Mouse (Mus musculus): Measurements from ENCODE around the gene Fam71e1.

Gene Fam71e1

DNA sequence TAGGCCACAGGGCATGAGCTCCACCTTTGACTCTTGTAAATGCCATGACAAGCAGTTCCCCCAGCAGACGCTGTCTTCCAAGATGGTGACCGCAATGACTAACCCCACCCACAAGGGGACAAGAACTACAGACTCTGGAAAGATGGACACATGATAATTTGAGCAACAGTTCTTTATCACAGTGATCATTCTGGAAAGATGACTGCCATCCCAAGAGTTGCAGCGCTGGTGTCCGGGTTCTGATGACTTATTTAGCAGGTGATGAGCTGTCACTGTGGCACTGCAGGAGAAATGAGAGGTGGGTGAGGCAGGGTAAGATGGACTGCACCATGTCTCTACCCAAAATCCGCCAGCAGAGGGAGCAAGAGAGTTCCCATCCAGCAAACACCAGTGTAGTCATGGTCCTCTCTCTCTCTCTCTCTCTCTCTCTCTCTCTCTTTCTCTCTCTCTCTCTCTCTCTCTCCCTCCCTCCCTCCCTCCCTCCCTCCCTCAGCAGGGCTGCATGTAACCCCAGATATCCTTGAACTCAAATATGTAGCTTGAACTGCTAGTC is 5.3 kb downstream of the Fam71e1 start:
- DNase-seq = peak; percentile 65

DNA sequence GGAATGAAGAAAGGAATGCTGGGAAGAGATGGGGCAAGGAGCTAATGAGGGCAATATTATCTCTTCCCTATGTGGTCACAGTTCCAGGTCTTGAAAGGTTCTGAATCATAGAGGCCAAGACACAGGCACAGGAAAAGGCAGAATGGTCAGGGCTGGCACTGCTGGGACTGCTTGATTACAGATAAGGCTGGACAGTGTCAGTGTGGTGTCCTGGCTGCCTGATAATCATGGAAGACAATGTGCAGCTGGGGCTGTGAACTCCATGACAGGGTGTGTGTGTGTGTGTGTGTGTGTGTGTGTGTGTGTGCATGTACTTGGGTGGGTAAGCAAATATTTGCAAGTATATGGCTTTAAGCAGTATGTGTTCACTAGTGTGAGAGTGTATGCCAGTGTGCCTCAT is 11.1 kb downstream of the Fam71e1 start:
- no peak for DNase-seq

DNA sequence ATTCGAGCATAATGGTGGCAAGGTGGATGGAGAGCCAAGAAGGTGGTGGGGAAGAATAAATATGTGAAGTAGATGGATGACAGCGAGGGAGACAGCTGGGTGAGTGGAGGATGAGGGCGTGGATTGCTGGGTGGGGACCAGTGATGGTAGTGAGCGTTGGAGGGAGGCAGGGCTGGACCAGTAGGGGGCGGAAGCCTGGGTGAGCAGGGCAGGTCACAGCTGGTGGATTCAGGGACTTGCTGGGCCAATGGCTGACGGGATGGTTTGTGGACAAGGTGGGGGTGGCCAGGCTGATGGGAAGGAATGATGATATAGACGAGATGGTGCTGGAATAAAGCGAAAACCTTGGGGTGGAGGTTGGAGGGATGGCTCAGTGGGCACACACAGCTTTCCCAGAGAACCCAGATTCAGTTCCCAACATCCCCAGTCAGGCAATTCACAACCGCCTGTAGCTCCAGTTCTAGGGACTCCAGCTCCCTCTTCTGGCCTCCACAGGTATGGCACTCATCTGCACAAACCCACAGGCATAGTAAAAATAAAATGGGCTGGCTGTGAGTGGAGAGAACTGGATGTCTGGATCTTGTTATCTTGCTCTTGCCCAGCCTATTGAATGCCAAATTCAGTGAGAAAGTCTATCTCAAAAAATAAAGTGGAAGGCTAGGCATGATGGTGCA is 23.0 kb downstream of the Fam71e1 start:
- DNase-seq = no peak

DNA sequence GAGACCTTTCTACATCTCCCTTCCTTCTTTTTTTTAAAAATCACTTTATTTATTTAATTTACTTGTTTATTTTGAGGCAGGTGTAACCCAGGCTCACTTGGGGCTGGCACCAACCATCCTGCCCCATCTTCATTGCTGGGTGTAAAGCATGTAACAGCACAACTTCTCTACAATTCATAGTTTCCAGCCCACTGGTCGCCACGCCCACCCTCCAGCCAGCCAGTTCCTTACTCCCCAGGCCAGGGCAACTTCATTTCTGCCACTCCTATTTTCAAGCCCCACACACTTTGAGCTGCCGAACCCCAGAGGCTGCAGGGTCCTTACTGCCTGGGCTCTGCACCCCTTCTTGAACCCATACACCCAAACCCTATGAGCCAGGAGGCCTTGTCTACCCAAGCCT is 24.6 kb downstream of the Fam71e1 start:
- DNase-seq = no peak

DNA sequence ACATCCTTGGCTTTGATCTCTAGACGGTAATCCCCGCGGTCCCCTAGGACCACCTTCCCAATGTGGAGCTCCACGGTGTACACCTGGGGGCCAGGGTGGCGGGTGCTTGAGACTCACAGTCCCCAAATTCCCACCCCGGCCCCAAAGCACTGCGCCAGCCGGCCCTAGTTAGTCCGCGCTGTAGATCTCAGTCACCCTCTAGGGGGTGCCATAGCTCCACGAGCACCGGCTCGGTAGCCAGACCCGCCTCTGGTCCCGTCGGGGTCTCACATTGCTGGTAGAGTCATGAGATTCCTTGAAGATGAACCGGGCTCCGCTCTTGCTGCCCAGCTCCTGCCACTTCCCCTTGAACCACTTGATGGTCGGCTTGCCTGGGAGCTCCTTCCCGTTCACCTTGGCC is 25.3 kb downstream of the Fam71e1 start:
- no peak for DNase-seq

DNA sequence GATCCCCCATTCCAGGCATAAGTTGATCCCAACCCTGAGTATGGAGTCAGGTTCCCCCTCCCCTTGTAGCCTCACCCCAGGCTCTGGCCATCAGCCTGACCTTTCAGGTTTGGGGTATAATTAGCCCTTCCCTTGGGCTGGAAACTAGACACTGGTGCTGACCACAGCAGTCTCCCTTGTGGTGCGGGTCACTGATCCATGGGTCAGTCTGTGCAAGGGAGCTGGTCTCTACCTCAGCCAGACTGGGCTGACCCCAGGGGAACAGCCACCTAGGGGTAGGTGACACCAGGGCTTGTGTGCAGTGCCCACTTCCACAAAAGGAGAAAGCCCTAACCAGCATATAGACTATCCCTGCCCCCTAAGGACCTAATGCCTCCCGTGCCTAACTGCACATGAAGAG is 26.7 kb downstream of the Fam71e1 start:
- no peak for DNase-seq

DNA sequence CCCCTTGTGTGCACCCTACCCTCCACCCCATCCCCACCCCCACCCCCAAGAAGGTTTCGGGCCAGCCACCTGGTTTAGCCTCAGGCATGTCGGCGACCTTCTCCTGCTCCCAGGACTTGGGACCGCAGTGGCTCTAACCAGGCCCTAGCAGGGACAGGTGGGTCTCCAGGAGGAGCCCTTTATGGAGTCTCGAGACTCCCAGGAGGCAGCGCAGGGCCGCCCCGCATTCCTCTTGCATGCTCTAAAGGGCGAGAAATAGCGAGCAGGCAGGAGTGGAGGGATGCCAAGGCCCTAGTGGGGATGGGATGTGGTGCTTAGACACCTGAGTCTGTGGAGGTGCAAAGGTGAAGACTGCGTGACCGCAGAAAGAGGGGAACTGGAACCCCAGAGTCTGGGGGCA is 28.1 kb downstream of the Fam71e1 start, which contains the start of gene Mybpc2:
Gene Mybpc2, minus strand, starts transcription at position 155 of the 400 bp plus-strand sequence.
- DNase-seq = no peak

DNA sequence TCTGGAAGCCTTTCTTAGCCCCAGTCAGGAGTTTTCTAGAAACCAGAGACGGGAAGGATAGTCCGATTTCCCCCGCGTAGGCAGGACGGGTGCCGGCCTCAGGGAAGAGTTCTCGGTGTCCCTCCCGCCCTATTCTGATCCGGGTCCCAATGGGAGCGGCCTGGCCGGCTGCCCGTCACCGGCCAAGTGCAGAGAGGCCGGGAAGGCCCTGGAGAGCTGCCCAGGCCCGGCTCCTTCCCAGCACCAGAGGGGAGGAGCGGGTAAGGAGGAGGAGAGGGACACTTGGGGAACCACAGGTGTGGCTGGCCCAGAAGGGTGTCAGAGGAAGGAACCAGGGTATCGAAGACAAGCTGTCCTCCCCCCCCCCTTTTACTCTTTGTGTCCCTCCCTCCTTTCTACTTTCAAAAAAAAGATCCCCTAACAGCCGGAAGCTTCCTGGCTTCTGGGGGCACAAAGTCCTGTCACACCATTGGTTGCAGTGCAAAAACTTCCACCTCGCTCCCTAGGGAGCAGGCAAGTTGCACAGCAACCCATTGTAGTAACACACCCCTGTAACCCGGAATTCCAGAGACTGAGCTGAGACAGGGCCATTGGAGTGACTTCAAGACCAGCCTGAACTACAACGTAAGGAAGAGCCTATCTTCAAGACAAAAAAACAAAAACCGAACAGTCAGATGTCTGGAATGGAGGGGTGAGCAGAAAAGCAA is 28.9 kb downstream of the Fam71e1 start:
- peak; percentile 41 for DNase-seq

DNA sequence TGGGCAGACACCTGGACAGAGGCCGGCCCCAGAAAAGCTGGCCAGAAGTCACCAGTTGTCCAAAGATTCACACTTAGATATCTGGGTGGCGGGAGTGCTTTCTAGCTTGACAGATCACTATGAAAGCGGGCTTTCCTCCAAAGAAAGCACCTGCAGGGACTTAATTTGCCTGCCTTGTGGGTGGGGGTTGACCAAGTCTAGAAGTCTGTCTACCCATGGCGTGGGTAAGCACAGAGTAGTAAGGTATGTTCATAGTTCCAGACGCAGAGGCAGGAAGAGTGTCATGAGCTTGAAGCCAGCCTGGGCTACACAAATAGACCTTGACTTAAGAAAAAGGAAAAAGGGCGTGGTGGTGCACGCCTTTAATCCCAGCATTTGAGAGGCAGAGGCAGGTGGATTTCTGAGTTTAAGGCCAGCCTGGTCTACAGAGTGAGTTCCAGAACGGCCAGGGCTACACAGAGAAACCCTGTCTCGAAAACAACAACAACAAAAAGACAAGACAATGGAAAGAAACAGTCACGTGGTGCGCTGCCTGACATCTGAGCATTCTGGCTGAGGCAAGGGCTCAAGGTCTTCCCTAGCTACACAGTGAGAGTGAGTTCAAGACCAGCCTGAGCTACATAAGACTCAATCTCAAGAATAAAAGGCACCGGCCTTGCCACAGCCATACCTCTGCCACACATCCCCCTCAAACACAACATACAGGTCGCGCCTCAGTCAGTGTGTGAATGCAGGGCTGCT is 30.2 kb downstream of the Fam71e1 start:
- DNase-seq = no peak

DNA sequence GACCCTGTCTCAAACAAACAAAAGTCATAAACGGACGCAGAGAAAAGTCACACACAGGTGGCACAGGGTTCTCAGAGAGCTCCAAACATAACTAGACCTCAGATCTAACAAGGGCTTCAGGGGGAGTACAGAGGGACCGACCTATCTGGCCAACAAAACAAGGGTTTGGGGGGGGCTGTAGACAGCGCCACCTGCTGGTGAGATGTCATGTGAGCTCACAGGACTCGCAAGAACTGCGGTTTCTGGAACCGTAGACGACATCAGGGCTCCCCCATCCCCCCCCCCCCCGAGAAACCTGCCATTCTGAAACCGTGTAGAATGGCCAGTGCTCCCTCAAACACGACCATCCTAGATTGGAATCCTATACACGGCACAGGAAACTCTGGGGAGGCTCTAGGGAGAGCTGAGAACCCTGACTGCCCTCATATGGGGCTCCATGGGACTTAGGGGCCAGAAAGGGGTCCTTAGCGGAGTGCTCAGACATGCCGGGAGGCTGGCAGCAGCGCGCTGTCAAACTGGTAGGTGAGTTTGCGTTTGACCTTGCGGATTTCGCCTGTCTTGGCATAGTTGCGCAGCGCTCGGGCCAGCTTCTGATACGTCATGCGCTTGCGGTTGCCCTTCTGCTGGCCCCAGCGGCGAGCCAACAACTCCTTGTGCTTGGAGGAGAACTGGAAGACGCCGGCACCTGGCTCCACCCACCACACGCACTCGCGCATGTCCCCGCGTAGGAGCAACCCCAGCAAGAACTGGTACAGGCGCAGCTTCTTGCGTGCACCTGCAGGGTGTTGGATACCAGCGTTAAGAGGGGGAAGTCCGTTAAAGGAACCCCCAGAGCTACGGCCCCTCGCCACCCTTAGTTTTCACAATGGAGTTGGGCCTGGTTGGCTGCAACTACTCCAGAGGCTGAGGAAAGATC is 31.4 kb downstream of the Fam71e1 start:
- DNase-seq = peak; percentile 89

DNA sequence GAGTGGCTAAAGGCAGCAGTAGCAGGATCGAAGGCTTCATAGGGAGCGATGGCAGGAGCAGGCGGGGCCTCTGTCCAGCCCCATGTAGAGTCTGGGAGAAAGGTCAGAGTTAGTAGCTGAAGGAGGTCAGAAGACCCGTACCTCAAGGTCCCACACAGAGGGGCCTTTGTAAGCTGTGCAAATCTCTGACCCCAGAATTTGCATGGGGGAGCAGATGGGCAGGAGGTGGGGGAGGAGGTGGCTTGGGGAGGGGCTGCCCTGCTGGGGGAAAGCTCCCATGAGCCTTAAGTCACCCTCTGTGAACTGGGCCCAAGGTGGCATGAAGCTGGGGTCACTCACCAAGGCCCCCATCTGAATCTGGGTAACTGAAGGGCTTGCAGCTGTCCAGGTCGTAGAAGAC is 33.1 kb downstream of the Fam71e1 start:
- DNase-seq = no peak

DNA sequence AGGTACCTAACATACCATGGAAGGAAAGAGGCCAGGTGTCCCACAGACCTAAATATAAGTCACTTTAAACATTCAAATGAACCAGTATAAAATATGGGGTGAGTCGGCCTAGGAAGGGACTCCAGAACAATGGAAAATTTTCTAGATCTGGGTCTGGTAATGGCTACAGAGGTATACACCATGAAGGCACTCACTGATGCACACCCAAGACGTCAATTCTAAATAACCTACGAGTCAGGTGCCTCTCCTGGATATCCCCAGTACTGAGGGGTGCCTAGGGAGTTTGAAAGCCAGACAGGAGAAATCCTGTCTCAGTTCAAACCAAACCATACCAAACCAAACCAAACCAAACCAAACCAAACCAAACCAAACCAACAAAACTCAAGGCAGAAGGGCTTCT is 34.1 kb downstream of the Fam71e1 start:
- DNase-seq = no peak

DNA sequence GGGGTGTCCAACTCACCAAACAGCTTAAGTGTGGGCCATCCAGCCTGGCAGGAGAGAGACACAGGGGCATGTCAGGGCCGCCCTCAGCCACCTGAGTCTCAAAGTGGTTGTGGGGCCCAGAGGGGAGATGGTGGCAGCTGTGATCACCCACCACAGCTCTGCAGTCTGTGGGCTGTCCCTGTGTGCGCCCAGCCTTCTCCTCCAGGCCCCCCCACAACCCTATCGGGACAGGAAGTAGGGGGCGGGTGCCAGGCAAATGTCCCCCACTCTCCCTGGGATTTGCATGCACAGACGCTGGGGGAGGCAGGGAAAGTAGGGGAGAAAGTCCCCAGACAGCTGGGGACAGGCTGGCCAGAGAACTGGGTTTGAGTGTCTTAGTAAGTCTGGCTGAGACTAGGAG is 34.8 kb downstream of the Fam71e1 start:
- DNase-seq = no peak

DNA sequence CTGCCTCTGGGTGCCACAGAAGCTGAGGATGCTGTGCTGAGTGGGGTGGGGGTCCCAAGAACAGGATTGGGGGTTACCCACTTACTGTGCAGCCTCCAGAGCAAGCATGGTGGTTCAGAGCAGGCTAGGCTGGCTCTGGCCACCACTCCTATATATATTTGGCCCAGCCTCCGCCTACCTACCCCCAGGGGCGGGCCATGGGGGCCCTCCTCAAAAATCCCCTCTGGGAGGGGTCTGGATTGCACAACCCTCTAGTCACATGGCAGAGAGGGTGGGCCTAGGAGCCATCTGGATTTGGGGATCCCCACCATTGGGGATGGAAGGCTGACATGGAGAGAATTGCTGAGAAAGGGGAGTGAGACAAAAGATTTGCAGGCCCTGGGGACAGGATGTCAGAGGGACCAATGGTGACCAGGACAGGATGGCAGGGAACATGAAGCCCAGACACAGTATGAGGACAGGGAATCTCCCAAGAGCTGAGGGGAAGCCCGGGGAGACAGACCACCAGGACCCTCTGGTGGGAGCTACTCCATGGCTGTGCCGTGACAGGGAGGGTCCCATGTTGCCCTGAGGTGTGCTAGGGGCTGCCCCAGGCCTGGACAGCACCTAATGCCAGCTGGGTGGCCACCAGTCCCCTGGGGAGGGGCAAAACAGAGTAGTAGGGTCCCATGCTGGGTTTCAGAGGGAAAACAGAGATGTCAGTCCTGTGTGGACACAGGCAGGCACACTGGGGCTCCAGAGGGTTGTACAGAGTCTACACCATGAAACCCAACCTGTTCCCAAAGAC is 35.8 kb downstream of the Fam71e1 start, which contains the start of gene Spib:
Gene Spib, minus strand, starts transcription at position 126 of the 787 bp plus-strand sequence.
- no peak for DNase-seq

DNA sequence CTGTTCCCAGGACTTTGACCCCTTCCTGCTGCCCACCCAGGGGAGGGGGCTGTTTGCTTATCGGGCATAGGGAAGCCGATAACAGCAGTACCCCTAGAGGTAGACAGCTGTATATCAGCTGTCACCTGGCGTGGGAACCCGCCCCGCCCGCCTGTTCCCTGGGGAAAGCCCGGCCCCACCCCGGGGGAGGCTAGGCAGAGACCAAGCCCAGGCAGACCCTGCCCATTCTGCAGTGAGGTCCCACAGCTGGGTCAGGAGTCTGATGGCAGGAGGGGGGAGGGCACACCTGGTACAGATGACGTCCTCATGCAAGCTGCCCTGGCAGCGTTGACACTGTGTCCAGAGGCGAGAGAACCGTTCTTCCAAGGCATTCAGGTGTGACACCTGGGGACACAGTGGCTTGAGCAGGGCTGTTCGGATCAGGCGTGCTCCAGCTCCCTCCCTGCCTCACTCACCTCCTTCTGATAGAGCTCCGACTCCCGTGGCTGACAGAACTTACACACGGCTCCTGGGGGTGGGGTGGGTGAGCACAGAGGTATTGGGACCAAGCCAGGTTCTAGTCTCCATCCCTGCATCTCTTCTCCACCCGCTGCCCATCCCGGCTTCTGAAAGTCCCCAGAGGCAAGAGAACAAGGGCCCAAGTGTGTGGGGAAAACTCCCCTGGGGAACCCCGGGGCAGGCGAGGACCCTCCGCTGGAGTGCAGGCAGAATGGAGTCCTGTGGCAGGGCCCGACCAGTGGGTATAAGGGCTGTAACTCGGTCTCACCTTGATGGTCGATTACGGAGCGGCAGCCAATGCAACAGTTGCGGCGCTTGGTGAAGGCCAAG is 36.8 kb downstream of the Fam71e1 start:
- DNase-seq = no peak

DNA sequence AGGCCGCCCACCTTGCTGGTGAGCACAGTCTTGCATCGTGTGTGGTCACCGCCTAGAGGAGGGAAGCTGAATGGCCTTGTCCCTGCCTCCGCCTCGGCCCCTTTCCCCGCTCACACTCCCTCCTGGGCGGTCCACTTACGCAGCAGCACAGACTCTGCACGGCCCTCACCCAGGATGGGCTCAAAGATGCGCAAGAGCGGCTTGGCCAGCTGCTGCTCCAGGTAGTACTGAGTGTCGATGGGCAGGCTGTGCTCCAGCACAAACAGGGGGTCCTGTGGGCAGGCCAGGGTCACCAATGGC is 37.3 kb downstream of the Fam71e1 start:
- no peak for DNase-seq

DNA sequence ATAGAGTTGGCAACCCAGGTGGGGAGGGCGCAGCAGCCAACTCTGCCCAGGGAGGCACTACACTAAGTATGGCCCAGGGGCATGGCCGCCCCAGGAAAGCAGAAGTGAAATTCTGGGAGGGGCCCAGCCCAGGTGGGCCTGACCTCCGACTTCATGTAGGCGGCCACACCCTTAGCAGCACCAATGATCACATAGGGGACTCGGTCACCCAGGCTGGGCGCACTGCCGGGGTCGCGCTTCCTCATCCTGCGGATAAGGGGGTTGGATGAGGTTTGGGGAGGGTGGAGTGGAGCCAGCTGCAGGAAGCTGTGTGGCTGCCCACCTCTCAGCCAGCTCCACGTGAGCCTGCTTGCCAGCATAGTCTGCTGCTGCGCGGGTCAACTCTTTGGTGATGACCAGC is 37.9 kb downstream of the Fam71e1 start:
- no peak for DNase-seq

DNA sequence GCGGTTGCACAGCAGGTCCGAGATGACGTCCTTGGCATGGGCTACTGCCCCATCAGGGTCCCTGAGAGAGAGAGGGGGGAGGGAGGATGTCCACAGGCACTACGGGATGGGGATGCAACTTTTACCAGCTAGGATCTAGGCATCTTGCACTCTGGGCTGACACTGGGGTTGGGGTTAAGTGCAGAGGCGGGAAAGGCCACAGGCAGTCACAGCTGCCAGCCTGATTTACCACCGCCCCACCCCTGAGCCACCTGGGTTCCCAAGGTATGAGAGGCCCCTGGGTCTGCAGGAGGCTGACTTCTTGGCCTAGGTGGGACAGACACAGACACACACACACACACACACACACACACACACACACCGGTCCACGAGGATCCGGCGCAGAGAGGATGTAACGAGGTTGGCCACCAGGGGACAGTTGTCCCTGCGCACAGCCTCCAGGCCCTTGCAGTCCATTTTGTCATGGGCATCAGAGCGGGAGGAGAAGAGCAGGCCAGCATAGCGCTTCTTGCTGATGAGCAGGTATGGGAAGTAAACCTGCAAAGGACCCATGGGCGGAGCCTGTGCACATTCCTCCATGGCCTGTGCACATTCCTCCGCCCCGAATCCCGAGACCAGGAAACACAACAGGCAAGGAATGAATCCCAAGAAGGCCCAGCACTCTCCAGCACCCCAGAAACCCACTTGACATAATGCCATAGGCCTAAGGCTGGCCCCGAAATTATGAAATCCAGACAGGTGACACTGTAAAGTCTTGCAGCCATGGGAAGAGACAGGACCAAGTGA is 38.5 kb downstream of the Fam71e1 start:
- no peak for DNase-seq

DNA sequence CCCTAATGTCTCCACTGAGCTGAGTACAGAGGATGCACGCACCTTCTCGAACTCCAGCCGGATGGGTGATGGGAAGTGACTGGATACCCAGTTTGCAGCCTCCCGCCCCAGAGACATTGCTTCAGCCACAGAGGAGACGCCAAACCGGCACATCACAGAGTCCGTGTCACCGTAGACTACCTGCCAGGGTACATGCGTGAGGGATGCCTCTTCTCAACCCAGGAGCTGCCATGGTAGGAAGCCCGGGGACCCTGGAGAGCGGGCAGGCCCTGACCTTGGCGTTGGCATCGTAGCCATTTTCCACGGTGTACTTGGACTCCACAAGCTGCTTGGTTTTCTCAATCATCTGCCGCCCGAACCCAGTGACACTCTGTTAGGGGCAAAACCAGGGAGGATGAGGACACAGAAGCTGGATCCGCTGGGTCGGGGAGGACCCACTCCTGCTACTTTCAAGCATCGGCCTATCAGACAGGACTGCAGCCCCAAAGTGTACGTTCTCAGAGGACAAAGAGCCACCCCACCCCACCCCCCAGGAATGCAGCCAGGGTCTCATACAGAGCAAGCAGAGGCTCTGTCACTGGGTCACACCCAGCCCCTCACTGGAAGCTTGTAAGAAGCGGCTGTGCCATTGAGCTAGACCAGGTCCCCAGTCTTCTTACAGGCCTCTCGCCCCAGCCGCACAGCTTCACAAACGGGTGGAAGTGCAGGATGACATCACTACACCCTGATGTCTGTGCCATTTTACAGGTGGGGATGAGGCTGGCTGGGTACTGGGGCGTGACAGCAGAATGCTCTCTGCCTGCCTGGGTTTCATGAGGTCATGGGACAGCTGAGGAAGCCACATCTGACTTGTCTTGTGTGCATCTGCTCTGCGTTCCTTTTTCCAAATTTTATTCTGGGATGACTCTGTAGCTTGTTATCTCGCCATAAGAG is 39.5 kb downstream of the Fam71e1 start:
- DNase-seq = no peak

Data from right cerebral cortex, adult 18-20 months (tissue).